In the genomic region with DNA sequence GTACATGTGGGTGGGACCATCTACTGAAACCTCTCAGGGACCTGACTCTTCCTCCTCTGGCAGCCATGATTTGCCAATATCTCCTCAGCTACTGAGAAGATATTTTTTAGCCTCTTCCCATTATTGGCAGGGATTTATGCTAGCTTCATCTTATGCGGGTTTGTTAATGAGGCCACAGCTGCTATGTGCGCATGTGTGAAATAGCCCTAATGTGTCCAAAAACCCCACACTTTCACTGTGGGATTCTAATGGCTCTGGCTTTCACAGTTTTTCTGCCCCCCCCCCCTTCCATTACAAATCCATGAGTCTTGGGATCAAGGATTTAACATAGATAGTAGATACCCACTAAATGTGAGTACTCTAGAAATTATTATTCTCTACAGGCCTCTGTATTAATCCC, we compare ENCODE assay signal across 16 mouse cellular contexts.
"Had no signal": no experiment of that assay in that cellular context is flagged by ENCODE, and none has a peak within 500 bp of the region (broad histone marks: within the 10 kb centered on the region; RNA-seq: fewer than 3 reads in every experiment).

No protein-coding gene starts in this region.

- H3K9ac ChIP-seq: lung, embryonic 14.5 days; midbrain, embryonic 13.5 days; neural tube, embryonic 13.5 days; neural tube, embryonic 15.5 days; stomach, embryonic 15.5 days had no signal

- DNase-seq: lung, adult 18-20 months; lung, embryonic 14.5 days; lung, postnatal 10 days; lung, postnatal 4 days; right cerebral cortex, postnatal 14 days; thymus, adult 2 months; thymus, postnatal 25 days; thymus, postnatal 4 days had no signal

- H3K36me3 ChIP-seq: midbrain, embryonic 13.5 days; neural tube, embryonic 13.5 days; neural tube, embryonic 15.5 days; stomach, embryonic 15.5 days had no signal

- H3K4me1 ChIP-seq: midbrain, embryonic 13.5 days; neural tube, embryonic 13.5 days; neural tube, embryonic 15.5 days; stomach, embryonic 15.5 days had no signal

- ATAC-seq: midbrain, embryonic 13.5 days; midbrain, embryonic 16.5 days had no signal

- H3K9me3 ChIP-seq: midbrain, embryonic 13.5 days; neural tube, embryonic 13.5 days; neural tube, embryonic 15.5 days; stomach, embryonic 15.5 days had no signal

- H3K4me2 ChIP-seq: lung, embryonic 14.5 days; midbrain, embryonic 11.5 days; midbrain, embryonic 13.5 days; neural tube, embryonic 13.5 days; neural tube, embryonic 15.5 days; stomach, embryonic 15.5 days had no signal

- H3K27ac ChIP-seq: midbrain, embryonic 13.5 days; neural tube, embryonic 13.5 days; neural tube, embryonic 15.5 days; stomach, embryonic 15.5 days; stomach, postnatal 0 days had no signal

- H3K27me3 ChIP-seq: midbrain, embryonic 13.5 days; neural tube, embryonic 13.5 days; neural tube, embryonic 15.5 days; stomach, embryonic 15.5 days had no signal

- H3K4me3 ChIP-seq: midbrain, embryonic 13.5 days; myocyte; neural tube, embryonic 13.5 days; neural tube, embryonic 15.5 days; stomach, embryonic 15.5 days had no signal
